Mouse (Mus musculus) kidney, embryonic 14.5 days (tissue): ENCODE results near the gene Hoxb5. TPM values are rescaled to one million over a fixed set of nuclear protein-coding genes. Genes with fewer than 3 reads are reported as not detected.

Experiments
- ATAC-seq: fragments of 200-750 bp; cut with Nextera tagmentation; 2 replicates; pipeline ENCODE4 v1.8.0; 2017; ENCODE audit warnings: moderate number of reproducible peaks, mild to moderate bottlenecking, moderate TSS enrichment, moderate library complexity; ENCODE audit not compliant: low FRiP score, low TSS enrichment
- H3K27ac ChIP-seq: fragments of 300-500 bp; sonication (generic); 2 replicates; pipeline ENCODE4 v1.5.1; 2014; ENCODE audit warnings: low read depth, mild to moderate bottlenecking, low read length, moderate library complexity, mixed read lengths
- H3K27me3 ChIP-seq: fragments of 300-500 bp; sonication (generic); 2 replicates; pipeline ENCODE4 v1.6.1; 2014; ENCODE audit warnings: mild to moderate bottlenecking, low read length; ENCODE audit not compliant: control insufficient read depth, insufficient read depth
- H3K36me3 ChIP-seq: fragments of 300-500 bp; sonication (generic); 2 replicates; pipeline ENCODE4 v1.6.1; 2014; ENCODE audit warnings: low read length, mixed read lengths; ENCODE audit not compliant: control insufficient read depth, insufficient read depth
- H3K4me1 ChIP-seq: fragments of 300-500 bp; sonication (generic); 2 replicates; pipeline ENCODE4 v1.6.1; 2014; ENCODE audit warnings: low read length, mixed read lengths; ENCODE audit not compliant: control insufficient read depth, insufficient read depth
- H3K4me2 ChIP-seq: fragments of 300-500 bp; sonication (generic); replicated peaks from 2 replicates; pipeline ENCODE4 v1.6.1; 2014; ENCODE audit warnings: low read depth, mild to moderate bottlenecking, low read length
- H3K4me3 ChIP-seq: fragments of 300-500 bp; sonication (generic); 2 replicates; pipeline ENCODE4 v1.5.1; 2014; ENCODE audit warnings: mild to moderate bottlenecking, low read length
- H3K9ac ChIP-seq: fragments of 300-500 bp; sonication (generic); 2 replicates; pipeline ENCODE4 v1.6.1; 2014; ENCODE audit warnings: low read depth, mild to moderate bottlenecking, low read length, moderate library complexity
- H3K9me3 ChIP-seq: fragments of 300-500 bp; sonication (generic); 2 replicates; pipeline ENCODE4 v1.6.1; 2016; ENCODE audit warnings: low read length; ENCODE audit not compliant: control insufficient read depth
- WGBS: fragments of 180-500 bp; shearing (Covaris S2); extraction: QIAGEN DNeasy Blood & Tissue Kit; methylation state at CpG from one replicate; pipeline ENCODE4 v1.1.7; 2014; 5-methylcytosine and 5-hydroxymethylcytosine counted together
- polyA plus RNA-seq: library from polyadenylated mRNA; unstranded; fragments of >200 nt; fragmentation: Nextera tagmentation; extraction: Ambion mirVana; gene quantifications from 2 replicates; pipeline ENCODE4 v1.2.1, GENCODE M21; 2014

Hoxb5 gene
- polyA plus RNA-seq, 1 experiment from 2014 or later, result 24.3 TPM

DNA sequence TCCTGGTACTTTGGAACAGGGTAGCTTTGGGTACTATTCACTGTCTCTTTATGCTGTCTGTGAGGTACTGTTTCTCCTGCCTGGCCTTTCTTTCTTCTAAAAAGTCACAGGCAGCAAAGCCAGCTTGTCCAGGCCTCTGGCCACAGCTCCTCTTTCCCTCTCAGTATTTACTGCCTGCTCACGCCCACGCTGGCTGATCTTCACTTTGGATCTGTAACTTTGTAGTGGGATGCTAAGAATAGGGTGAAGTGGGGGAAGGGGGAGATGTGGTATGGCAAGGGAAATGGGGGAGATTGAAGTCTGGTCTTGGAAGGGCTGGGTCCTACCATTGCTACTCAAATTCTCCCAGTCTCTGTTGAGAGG lies 30.8 kb downstream of the Hoxb5 start:
- 23% methylated on average over 2 of the region's 2 CpGs for WGBS
- ATAC-seq, result 0 out of 2 replicates have a peak, but pooled peaks have one; percentile 3
- peaks cover 42% of the 10 kb centered on the region for H3K36me3 ChIP-seq
- peaks cover 94% of the 10 kb centered on the region for H3K4me1 ChIP-seq
- peak overlapping the region; percentile 86 for H3K9ac ChIP-seq
- peak overlapping the region; percentile 70 for H3K4me2 ChIP-seq
- peak overlapping the region; percentile 38 for H3K4me3 ChIP-seq
- H3K27me3 ChIP-seq, result no peaks in the 10 kb centered on the region
- H3K9me3 ChIP-seq, result no peaks in the 10 kb centered on the region
- peak overlapping the region; percentile 100 for H3K27ac ChIP-seq

DNA sequence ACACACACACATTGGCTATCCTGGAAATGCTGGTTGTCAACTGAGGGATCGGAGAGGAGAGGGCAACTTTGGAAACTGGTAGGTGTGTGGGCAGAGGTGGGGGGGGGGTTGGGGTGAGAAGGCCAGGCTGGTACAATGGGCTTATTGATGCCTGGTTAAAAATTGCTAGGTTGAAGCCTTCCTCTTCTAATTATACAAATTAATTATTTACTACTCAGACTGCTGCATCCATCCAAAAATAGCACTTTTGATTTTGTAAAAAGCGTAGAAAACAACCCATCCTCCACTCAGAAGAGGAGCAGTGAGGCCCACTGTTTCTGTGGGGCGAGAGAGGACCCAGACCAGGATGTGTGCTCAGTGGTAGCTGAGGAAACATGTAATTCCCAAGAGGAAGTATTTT lies 31.9 kb downstream of the Hoxb5 start:
- Histone ChIP-seq H3K4me3 (no peak overlapping the region), H3K4me2 (peak overlapping the region; percentile 70), H3K27ac (peak overlapping the region; percentile 100), H3K36me3 (peaks cover 40% of the 10 kb centered on the region), H3K9me3 (no peaks in the 10 kb centered on the region), H3K4me1 (peaks cover 95% of the 10 kb centered on the region), H3K27me3 (no peaks in the 10 kb centered on the region), H3K9ac (peak overlapping the region; percentile 25; the same call in 1 of the 2 replicates)
- ATAC-seq, result no peak
- WGBS, result 41% methylated on average over 3 of the region's 3 CpGs

GRCm38 (mm10) chr11:96336597-96336996 lies 33.5 kb downstream of the Hoxb5 start:
- 10% methylated on average over 2 of the region's 2 CpGs for WGBS
- 0 out of 2 replicates have a peak overlapping the region, but pooled peaks have one; percentile 5 for H3K4me2 ChIP-seq
- peak overlapping the region; percentile 100; the same call in 1 of the 2 replicates for H3K27ac ChIP-seq
- peaks cover 86% of the 10 kb centered on the region for H3K4me1 ChIP-seq
- H3K9ac ChIP-seq, result peak overlapping the region; percentile 19; the same call in 1 of the 2 replicates
- no peak for ATAC-seq
- H3K4me3 ChIP-seq, result no peak overlapping the region
- no peaks in the 10 kb centered on the region for H3K27me3 ChIP-seq
- H3K36me3 ChIP-seq, result peaks cover 31% of the 10 kb centered on the region
- no peaks in the 10 kb centered on the region for H3K9me3 ChIP-seq

DNA sequence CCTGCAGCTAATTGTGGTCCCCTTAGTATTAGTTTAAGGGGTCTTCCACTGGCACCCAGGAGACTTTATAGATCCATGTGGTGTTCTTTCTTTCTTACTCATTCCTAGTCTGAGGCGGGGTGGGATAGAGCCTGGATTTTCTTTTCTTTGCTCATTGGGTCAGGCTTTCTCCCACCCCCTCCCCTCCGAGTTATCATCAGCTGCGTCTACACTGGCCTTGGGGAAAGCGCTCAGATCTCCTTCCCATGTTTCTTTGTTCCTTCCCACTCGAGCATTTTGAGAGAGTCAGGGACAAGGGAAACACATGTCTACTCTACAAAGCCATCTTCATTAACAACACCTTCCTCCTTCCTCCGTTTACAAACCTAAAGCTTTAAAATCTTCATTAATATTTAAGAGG lies 33.9 kb downstream of the Hoxb5 start:
- Histone ChIP-seq H3K9ac (peak overlapping the region; percentile 19; the same call in 1 of the 2 replicates), H3K27me3 (no peaks in the 10 kb centered on the region), H3K27ac (peak overlapping the region; percentile 100), H3K9me3 (no peaks in the 10 kb centered on the region), H3K4me3 (no peak overlapping the region), H3K4me2 (0 out of 2 replicates have a peak overlapping the region, but pooled peaks have one; percentile 5), H3K36me3 (peaks cover 32% of the 10 kb centered on the region), H3K4me1 (peaks cover 84% of the 10 kb centered on the region)
- 24% methylated on average over 6 of the region's 6 CpGs for WGBS
- no peak for ATAC-seq

GRCm38 (mm10) chr11:96338957-96339855 lies 36.1 kb downstream of the Hoxb5 start:
- Histone ChIP-seq H3K4me2 (peak overlapping the region; percentile 73), H3K4me1 (peaks cover 87% of the 10 kb centered on the region), H3K27ac (peak overlapping the region; percentile 100), H3K36me3 (peaks cover 31% of the 10 kb centered on the region), H3K4me3 (no peak overlapping the region), H3K9ac (peak overlapping the region; percentile 77; the same call in 1 of the 2 replicates), H3K27me3 (no peaks in the 10 kb centered on the region), H3K9me3 (no peaks in the 10 kb centered on the region)
- no peak for ATAC-seq
- 25% methylated on average over 7 of the region's 7 CpGs for WGBS

DNA sequence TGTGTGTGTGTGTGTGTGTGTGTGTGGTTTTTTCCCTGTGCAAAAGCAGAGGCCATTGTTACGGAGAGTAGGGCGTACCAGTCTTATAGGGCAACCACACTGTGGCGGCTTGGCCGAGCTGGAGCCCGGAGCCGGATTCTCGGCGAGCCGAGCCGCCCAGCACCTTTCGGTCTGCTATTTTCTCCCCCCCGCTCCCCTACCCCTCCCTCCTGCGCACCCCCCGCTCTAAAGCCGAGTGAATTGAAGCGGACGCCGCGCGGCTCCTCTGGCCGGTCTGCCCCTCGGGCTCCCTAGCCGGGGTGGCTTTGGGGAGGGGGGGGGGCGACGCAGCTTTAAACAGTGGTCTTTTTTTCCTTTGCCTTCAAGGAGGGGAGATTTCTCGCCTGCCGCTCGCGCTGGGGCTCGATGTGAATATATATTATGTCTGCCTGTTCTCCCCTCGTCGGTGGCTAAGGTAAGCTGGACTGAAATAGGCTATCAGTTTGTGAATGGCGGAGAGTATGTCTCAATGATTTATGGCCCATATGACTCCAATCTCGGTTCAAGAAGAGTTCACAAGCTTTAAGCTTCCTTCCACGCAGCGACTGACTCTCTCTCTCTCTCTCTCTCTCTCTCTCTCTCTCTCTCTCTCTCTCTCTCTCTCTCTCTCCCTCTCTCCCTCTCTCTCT lies 37.7 kb downstream of the Hoxb5 start:
- H3K4me2 ChIP-seq, result peak overlapping the region; percentile 73
- ATAC-seq, result peak; percentile 77
- H3K4me3 ChIP-seq, result peak overlapping the region; percentile 37
- H3K27ac ChIP-seq, result peak overlapping the region; percentile 100
- peaks cover 38% of the 10 kb centered on the region for H3K36me3 ChIP-seq
- peak overlapping the region; percentile 77 for H3K9ac ChIP-seq
- under 1% methylated on average over 31 of the region's 36 CpGs for WGBS
- no peaks in the 10 kb centered on the region for H3K9me3 ChIP-seq
- H3K27me3 ChIP-seq, result no peaks in the 10 kb centered on the region
- peaks cover 87% of the 10 kb centered on the region for H3K4me1 ChIP-seq

GRCm38 (mm10) chr11:96341701-96342575 lies 38.8 kb downstream of the Hoxb5 start:
- H3K4me1 ChIP-seq, result peaks cover 87% of the 10 kb centered on the region
- H3K27ac ChIP-seq, result peak overlapping the region; percentile 100
- WGBS, result 2% methylated on average over 40 of the region's 40 CpGs
- peak overlapping the region; percentile 73 for H3K4me2 ChIP-seq
- H3K36me3 ChIP-seq, result peaks cover 43% of the 10 kb centered on the region
- peak overlapping the region; percentile 77 for H3K9ac ChIP-seq
- peak overlapping the region; percentile 37 for H3K4me3 ChIP-seq
- no peaks in the 10 kb centered on the region for H3K9me3 ChIP-seq
- ATAC-seq, result no peak
- H3K27me3 ChIP-seq, result no peaks in the 10 kb centered on the region

GRCm38 (mm10) chr11:96342576-96342930 lies 39.4 kb downstream of the Hoxb5 start:
- peaks cover 43% of the 10 kb centered on the region for H3K36me3 ChIP-seq
- H3K4me3 ChIP-seq, result peak overlapping the region; percentile 37
- no peaks in the 10 kb centered on the region for H3K9me3 ChIP-seq
- peak overlapping the region; percentile 100 for H3K27ac ChIP-seq
- peak overlapping the region; percentile 73 for H3K4me2 ChIP-seq
- H3K9ac ChIP-seq, result peak overlapping the region; percentile 77; the same call in 1 of the 2 replicates
- 10% methylated on average over 4 of the region's 4 CpGs for WGBS
- H3K4me1 ChIP-seq, result peaks cover 85% of the 10 kb centered on the region
- ATAC-seq, result no peak
- no peaks in the 10 kb centered on the region for H3K27me3 ChIP-seq
